Mouse (Mus musculus) adrenal gland, postnatal 25 days (tissue): Measurements from ENCODE around the gene Bbs9. TPM values are rescaled to one million over a fixed set of nuclear protein-coding genes. Genes with fewer than 3 reads are reported as not detected.
A peak's percentile ranks its signal among the peaks of the same experiment; 100 is the strongest.

Source experiments
- DNase-seq: peaks from one replicate; pipeline ENCODE4 v3.0.0; 2021; ENCODE audit warnings: mixed read lengths
- total RNA-seq: library from RNA; stranded (reverse); gene quantifications from 2 replicates; pipeline ENCODE4 v1.2.3, GENCODE M21; 2021

The Bbs9 gene
- total RNA-seq, 1 experiment from 2014 or later, result 15.3 TPM

DNA sequence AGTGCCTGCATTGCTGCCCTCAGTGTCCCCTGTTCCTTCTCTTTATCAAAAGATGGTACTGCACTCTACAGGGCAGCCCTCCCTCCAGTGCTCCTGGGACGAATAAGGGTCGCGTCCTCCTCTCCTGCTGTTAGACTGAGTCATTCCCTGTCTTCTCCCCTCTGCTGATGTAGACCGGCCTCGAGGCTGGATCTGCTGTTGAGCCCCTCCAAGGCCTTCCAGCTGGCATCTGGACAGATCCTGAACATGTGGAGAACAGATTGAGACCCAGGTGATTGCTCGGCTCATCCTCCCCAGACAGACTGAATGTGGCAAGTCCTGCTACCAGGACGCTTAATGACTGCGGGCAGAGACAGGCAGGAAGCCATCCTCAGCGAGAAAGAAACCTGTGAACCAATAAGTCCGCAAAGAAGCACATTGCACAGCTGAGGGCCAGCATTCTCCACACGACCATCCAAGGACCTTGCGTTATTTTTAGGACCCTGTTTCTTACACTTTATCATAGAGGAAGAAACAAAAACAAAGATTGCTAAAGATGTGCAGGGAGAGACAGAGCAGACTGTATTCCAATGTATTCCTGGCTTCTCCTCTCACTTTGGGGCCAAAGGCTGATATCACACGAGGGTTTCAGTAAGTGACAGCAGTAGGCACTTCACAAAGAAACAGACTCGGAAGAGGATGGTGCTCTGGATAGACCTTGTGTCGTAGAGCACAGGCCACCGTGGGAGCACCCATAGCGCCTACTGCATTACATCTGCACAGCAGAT lies 275.4 kb downstream of the Bbs9 start:
- DNase-seq, result peak; percentile 7

DNA sequence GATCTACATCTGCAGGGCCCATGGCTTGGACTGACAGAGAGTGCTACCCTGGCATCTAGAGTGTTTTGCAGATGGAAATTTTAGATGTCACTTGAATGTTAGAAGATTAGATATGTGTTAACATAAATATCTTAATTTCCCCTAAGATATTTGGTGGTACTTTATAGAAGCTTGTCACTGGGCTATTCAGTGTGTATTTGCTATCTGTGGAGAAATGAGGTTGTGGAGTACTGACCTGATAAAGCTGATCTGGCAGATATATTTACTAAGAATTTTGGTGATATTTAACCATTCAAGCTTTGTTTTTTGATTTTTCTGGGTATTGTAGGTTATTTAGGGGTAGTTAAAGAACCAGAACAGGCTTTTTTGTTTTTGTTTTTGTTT lies 276.0 kb downstream of the Bbs9 start:
- no peak for DNase-seq

- DNase-seq, result no peak
These were observed 278.7 kb downstream of the Bbs9 start for GRCm38 (mm10) chr9:22754081-22754672.

GRCm38 (mm10) chr9:22758487-22758886 lies 283.0 kb downstream of the Bbs9 start:
- DNase-seq, result no peak

DNA sequence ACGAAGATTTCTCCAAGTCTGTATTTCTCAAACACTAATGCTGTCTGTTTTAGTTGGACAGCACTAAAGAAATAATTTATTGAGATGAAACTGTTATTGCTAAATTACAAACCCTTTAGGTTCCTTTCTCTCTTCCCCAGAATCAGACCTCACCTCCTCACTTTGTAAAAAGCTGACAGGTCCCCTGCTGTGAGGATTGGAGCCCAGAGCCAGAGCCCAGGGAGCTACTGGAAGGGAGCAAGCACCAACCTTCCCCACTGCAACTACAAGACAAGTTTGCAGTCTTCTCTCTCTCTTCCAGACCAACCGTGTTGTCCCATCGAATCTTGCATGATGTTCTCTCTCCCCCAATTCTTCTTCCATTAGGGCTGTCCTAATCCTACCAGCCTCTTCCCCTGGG lies 283.7 kb downstream of the Bbs9 start:
- no peak for DNase-seq

DNA sequence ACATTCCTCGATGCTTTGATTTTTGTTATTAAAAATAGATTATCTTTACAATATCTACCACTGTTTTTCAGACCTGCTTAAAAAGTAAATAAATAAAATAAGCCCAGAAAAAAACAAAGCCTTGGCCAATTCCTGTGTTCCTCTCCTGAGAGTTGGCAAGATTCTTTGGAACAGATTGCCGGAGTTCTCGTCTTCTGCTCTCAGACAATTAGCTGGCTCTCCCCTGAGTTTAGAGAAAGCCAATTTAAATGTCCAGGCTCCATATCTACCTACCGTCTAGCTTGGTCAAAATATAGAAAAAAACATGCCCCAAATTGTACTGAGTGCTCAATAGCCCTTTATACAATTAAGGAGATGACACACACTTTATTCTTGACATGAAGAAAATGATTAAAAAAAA lies 284.9 kb downstream of the Bbs9 start:
- DNase-seq, result no peak

DNA sequence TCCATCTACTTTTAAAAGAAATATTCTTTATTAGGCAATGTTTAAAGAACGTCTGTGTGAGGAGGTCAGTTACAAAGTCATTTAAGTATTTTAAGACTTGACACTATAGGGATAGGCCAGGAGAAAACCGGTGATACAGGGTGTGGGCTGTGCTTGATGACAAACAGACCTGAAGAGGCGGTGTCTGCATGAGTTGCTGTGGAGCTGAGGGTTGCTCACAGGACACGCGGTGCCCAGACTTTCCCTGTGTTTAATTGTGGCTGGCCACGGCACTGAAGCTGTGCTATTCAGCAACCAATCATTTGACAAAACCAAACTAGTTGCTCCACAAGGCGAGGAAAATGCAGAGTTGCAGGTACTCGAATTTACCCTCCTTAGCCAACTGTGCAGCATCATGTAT lies 286.0 kb downstream of the Bbs9 start:
- DNase-seq, result no peak

- no peak for DNase-seq
These were observed 290.2 kb downstream of the Bbs9 start for GRCm38 (mm10) chr9:22765618-22766220.

GRCm38 (mm10) chr9:22767154-22767553 lies 291.6 kb downstream of the Bbs9 start:
- DNase-seq, result no peak

GRCm38 (mm10) chr9:22767860-22768259 lies 292.3 kb downstream of the Bbs9 start:
- no peak for DNase-seq

GRCm38 (mm10) chr9:22771785-22772184 lies 296.3 kb downstream of the Bbs9 start:
- DNase-seq, result no peak

DNA sequence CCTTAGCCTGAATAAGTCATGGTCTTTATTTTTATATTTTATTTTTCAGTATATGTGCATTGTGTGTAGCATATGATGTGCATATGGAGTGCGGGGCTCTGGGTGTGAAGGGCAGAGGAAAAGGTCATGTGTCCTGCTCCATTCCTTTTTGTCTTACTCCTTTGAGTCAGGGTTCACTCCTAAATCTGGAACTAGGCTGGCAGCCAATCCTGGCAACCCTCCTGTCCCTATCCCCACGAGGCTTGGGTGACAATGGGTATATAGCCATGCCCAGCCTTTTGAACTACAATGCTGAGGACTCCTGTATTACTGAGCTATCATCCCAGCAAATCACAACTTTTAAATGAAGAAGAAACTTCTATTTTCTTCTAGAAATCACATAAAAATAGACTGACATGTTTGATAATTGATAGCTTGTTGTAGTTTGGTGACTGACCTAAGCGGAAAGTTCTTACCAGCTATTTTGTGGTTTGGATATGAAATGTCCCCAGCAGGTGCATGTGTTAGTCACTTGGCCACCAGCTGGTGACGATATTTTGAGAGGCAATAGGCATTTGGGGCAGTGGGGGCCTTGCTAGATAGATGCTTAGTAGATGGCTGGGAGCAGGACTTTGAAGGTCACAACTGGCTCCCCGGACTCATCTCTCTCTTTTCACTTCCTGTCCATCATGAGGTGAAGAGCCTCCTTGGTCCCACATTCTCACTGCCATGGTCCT lies 300.9 kb downstream of the Bbs9 start:
- DNase-seq, result no peak

DNA sequence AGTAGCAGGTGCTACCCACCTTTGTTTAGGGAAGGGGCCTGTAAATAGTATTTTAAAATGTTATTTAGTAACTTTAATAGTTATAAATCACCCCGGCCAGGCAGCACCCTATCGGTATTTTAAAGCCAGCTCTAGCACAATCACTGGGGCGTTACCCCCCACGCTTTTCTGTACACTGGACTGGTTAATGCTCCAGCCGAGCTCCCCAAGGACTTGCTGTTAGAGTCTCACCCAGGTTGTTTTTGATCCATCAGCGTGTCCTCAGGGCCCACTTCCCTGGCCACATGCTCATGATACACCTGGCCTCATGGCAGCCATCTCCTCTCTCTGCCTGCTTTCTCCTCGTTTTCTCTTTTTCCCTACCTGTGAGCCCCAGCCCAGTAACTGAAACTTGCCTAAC lies 301.9 kb downstream of the Bbs9 start:
- no peak for DNase-seq

DNA sequence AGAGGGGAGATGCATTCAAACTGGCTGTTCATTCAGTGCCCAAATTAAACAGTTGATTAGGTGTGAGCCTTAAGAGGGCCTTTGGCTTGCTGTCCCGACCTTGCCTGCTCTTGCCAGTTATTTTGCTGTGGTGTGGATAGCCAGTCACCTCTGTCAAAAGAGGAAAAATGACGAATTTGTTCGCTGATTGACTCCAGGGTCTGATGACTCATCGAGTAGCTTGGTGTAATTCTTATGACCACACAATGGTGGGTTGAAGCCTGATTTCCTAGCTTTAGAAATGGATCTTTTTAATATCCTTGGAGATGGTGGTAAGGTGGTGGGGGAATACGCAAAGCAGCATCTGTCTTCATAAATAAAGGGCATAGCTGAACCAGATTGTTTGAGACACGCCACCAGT lies 304.1 kb downstream of the Bbs9 start:
- no peak for DNase-seq

DNA sequence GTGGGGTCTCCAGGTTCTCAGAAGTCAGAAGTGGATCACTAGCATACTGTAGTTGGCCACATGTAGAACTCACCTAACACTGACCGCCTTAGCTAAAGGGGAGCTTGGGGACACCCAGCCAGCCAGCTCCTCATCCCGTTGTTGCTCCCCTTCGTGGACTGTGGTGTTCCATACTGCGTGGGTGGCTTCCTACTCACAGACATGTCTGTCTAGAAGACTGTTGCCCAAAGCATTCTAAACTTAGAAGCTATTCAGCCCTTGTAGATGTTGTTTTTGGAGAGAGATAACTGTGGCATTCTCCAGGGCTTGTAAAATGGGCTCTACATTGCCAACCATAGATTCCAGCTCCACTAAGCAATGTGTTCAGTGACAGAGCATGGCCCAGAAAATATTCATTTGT lies 310.5 kb downstream of the Bbs9 start:
- DNase-seq, result no peak

- no peak for DNase-seq
These were observed 312.9 kb downstream of the Bbs9 start for GRCm38 (mm10) chr9:22788423-22788822.

DNA sequence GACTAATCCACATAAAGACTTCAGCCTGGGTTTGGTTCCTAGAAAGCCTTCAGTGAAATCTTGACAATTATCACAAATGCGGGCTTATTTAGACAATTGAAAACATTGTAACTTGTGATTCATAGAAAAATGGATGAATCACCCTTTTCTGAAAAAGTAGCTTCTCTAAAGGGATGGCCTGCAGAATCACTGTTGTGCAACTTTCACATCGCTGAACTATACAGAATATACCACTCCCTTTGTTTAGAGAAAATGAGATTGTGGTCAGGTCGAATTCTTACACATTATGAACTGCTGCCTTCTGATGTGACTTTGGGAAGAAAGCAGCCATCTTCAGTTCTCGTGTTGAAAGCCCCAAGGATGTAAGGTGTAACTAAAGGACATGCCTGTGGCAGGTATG lies 313.3 kb downstream of the Bbs9 start:
- no peak for DNase-seq

DNA sequence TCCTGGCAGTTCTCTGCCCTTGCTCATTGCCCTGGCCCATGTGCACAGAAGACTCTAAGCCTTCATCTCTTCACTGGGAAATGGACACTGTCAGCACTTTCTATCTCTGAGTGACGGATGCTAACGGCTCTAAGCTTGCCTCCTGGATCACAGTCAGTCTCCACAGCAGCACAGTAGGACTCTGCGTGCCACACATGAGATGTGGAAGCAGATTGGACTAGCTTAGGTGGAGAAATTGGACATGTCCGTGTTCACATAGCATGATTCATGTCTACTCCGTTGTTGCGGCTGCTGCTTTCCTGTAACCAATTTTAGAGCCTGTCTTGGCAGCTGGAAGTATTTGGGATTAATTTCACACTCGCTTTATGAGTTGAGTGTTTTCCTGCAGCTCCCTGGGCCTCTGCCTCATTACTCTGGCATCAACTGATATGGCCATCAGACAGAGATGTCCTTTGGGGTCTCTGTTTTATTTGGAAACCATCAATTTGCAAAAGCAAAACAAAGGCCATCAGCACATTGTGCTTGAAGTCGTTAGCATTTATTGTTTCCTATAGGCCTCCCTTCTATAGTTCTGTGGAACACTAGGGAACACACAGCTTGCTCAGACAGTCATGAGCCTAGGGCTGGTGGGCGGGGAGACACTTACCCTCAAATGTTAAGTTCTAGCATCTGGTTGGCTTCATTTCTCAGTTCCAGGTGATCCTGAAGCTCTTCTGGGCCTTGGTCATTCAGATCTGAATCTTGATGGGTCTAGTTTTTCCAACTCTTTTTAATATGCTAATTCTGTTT lies 314.1 kb downstream of the Bbs9 start:
- DNase-seq, result no peak

GRCm38 (mm10) chr9:22791208-22791607 lies 315.7 kb downstream of the Bbs9 start:
- no peak for DNase-seq

GRCm38 (mm10) chr9:22791750-22792149 lies 316.2 kb downstream of the Bbs9 start:
- DNase-seq, result no peak

- DNase-seq, result no peak
These were observed 318.2 kb downstream of the Bbs9 start for GRCm38 (mm10) chr9:22793698-22794097.

DNA sequence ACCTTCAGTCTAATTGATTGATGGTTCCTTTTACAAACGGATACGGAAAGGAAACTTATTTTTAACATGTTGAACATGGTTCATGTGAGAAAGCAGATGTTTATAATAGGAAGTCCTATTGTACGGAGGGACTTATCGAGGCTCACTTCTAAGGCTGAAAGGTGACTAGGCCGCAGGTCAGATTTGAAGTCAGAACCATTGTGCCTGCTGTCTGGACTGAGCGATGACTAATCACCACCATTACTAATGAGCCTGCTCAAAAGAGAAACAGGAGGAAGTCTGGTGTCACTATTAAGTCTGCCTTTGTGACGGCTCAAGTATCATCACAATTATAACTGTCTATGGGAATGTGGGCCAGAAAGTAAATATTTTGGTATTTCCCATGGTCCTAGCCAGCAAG lies 325.2 kb downstream of the Bbs9 start:
- no peak for DNase-seq
